Mouse (Mus musculus) heart, embryonic 16.5 days (tissue): ENCODE data around the gene Plg. TPM values are rescaled to one million over a fixed set of nuclear protein-coding genes. Genes with fewer than 3 reads are reported as not detected.

ENCODE experiments used
- ATAC-seq: fragments of 200-750 bp; cut with Nextera tagmentation; replicated peaks from 2 replicates; pipeline ENCODE4 v1.8.0; 2017; ENCODE audit warnings: moderate number of reproducible peaks; ENCODE audit not compliant: insufficient read depth, low FRiP score; ENCODE audit errors: extremely low read depth
- H3K27ac ChIP-seq: fragments of 300-500 bp; sonication (generic); 2 replicates; pipeline ENCODE4 v1.5.1; 2014; ENCODE audit warnings: mild to moderate bottlenecking, low read length, control low read depth, moderate library complexity
- H3K27me3 ChIP-seq: fragments of 300-500 bp; sonication (generic); 2 replicates; pipeline ENCODE4 v1.6.1; 2014; ENCODE audit warnings: low read length, mixed read lengths; ENCODE audit not compliant: control insufficient read depth, insufficient read depth
- H3K36me3 ChIP-seq: fragments of 300-500 bp; sonication (generic); 2 replicates; pipeline ENCODE4 v1.6.1; 2014; ENCODE audit not compliant: control insufficient read depth, insufficient read depth
- H3K4me1 ChIP-seq: fragments of 300-500 bp; sonication (generic); 2 replicates; pipeline ENCODE4 v1.6.1; 2014; ENCODE audit warnings: low read length, mixed read lengths; ENCODE audit not compliant: control insufficient read depth, insufficient read depth
- H3K4me2 ChIP-seq: fragments of 300-500 bp; sonication (generic); 2 replicates; pipeline ENCODE4 v1.6.1; 2014; ENCODE audit warnings: low read depth, mild to moderate bottlenecking, control low read depth, low read length
- H3K4me3 ChIP-seq: fragments of 300-500 bp; sonication (generic); 2 replicates; pipeline ENCODE4 v1.5.1; 2014; ENCODE audit warnings: mild to moderate bottlenecking, control low read depth, low read length
- H3K9ac ChIP-seq: fragments of 300-500 bp; sonication (generic); 2 replicates; pipeline ENCODE4 v1.6.1; 2014; ENCODE audit warnings: low read length, control low read depth
- H3K9me3 ChIP-seq: fragments of 300-500 bp; sonication (generic); replicated peaks from 2 replicates; pipeline ENCODE4 v1.6.1; 2016; ENCODE audit warnings: low read length; ENCODE audit not compliant: control insufficient read depth
- WGBS: fragments of 180-500 bp; shearing (Covaris S2); extraction: QIAGEN DNeasy Blood & Tissue Kit; methylation state at CpG from one replicate; pipeline ENCODE4 v1.1.7; 2014; 5-methylcytosine and 5-hydroxymethylcytosine counted together
- polyA plus RNA-seq: library from polyadenylated mRNA; unstranded; fragments of >200 nt; fragmentation: Nextera tagmentation; extraction: Ambion mirVana; gene quantifications from 2 replicates; pipeline ENCODE4 v1.2.1, GENCODE M21; 2015

Plg gene
- polyA plus RNA-seq, 1 experiment from 2014 or later, result 0.37 TPM

DNA sequence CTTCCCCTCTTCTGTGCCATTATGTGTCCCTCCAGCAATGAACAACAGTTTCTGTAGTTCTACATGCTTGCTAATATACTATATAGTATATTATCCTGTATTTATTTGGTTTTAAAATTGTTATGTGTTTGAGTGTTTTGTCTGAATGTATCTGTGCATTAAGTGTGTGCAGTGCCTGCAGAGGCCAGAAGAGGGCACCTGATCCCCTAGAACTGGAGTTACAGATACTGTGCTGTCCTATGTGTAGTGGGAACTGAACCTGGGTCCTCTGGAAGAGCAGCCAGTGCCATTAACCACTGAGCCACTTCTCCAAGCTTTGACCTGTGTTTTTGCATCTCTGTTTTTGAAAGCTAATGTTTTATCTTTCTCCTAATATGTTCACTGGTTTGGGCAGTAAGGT lies 82.8 kb downstream of the Plg start:
- no peaks in the 10 kb centered on the region for H3K27me3 ChIP-seq
- no peak for ATAC-seq
- no peak overlapping the region for H3K27ac ChIP-seq
- H3K36me3 ChIP-seq, result no peaks in the 10 kb centered on the region
- no peaks in the 10 kb centered on the region for H3K4me1 ChIP-seq
- H3K9me3 ChIP-seq, result 0 out of 2 replicates have a peak, but pooled peaks cover 2% of the 10 kb centered on the region
- no peak overlapping the region for H3K9ac ChIP-seq
- H3K4me2 ChIP-seq, result no peak overlapping the region
- no peak overlapping the region for H3K4me3 ChIP-seq

- Histone ChIP-seq H3K9me3 (no peaks in the 10 kb centered on the region), H3K9ac (no peak overlapping the region), H3K27ac (no peak overlapping the region), H3K4me3 (no peak overlapping the region), H3K4me2 (no peak overlapping the region), H3K4me1 (peaks cover 4% of the 10 kb centered on the region; the same call in 1 of the 2 replicates), H3K36me3 (no peaks in the 10 kb centered on the region), H3K27me3 (no peaks in the 10 kb centered on the region)
- ATAC-seq, result no peak
- 65% methylated on average over 4 of the region's 4 CpGs for WGBS
Observed at GRCm38 (mm10) chr17:12466501-12467000, 88.1 kb downstream of the Plg start.

GRCm38 (mm10) chr17:12467642-12468041 lies 89.2 kb downstream of the Plg start:
- no peak for ATAC-seq

DNA sequence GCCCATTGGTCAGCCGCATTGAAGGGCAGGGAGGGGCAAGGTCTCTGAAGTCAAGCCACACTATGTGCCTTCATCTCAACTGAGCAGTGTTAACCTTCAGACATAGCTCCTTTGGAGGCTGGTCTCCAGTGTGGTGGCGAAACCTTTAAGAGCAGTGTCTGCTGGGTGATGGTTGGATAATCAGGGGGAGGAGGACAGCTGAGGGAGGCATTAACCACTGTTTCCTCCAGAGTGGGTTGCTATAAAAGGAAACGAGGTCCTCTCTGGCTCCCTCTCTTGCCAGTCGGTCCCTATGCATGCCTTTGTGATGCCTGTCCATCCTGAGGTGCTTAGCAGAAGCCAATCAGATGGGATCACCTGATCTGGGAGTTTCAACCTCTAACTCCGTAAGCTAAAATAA lies 90.3 kb downstream of the Plg start:
- Histone ChIP-seq H3K9ac (no peak overlapping the region), H3K27me3 (no peaks in the 10 kb centered on the region), H3K36me3 (no peaks in the 10 kb centered on the region), H3K9me3 (no peaks in the 10 kb centered on the region), H3K27ac (no peak overlapping the region), H3K4me1 (peaks cover 4% of the 10 kb centered on the region; the same call in 1 of the 2 replicates), H3K4me2 (no peak overlapping the region), H3K4me3 (no peak overlapping the region)
- WGBS, result 67% methylated on average over 5 of the region's 5 CpGs
- ATAC-seq, result no peak

More at GRCm38 (mm10) chr17:12467642-12468041, 89.2 kb downstream of the Plg start:
- Histone ChIP-seq H3K4me1 (peaks cover 4% of the 10 kb centered on the region; the same call in 1 of the 2 replicates), H3K4me2 (no peak overlapping the region), H3K9me3 (no peaks in the 10 kb centered on the region), H3K36me3 (no peaks in the 10 kb centered on the region), H3K9ac (no peak overlapping the region), H3K4me3 (no peak overlapping the region), H3K27ac (no peak overlapping the region), H3K27me3 (no peaks in the 10 kb centered on the region)
- WGBS, result 41% methylated on average over 3 of the region's 3 CpGs

Other genes with a start within 250 kb of the Plg start
- gene Map3k4, start 59.8 kb upstream of the Plg start, polyA plus RNA-seq, result 28.1 and 33.4 TPM in 2 replicates
- 1.3 and 2.3 TPM in 2 replicates for gene Slc22a3, start 129.1 kb downstream of the Plg start, polyA plus RNA-seq
- gene Slc22a2, start 205.5 kb downstream of the Plg start, polyA plus RNA-seq, result not detected in 2 replicates